Mouse (Mus musculus) E14TG2a.4 (cell line): Measurements from ENCODE around the gene Col25a1.

Experiments
- H3K27me3 ChIP-seq: 2 replicates; pipeline ENCODE4 v1.6.1; 2014; ENCODE audit warnings: low read length, control low read depth; ENCODE audit not compliant: insufficient read depth
- H3K36me3 ChIP-seq: 2 replicates; pipeline ENCODE4 v1.6.1; 2014; ENCODE audit warnings: low read length, control low read depth; ENCODE audit not compliant: insufficient read depth
- H3K4me1 ChIP-seq: replicated peaks from 2 replicates; pipeline ENCODE4 v1.6.1; 2014; ENCODE audit warnings: low read depth, low read length, control low read depth
- H3K4me3 ChIP-seq: replicated peaks from 2 replicates; pipeline ENCODE4 v1.5.1; 2014; ENCODE audit warnings: mild to moderate bottlenecking, low read length
- H3K9me3 ChIP-seq: 2 replicates; pipeline ENCODE4 v1.6.1; 2014; ENCODE audit warnings: low read length, control low read depth
- CTCF ChIP-seq: conservative IDR thresholded peaks from 2 replicates; pipeline ENCODE4 v1.5.1; 2014; ENCODE audit warnings: low read length
- NANOG ChIP-seq: IDR thresholded peaks from 2 replicates; pipeline ENCODE4 v1.6.1; 2014; ENCODE audit warnings: borderline replicate concordance, low read length, mixed read lengths
- POU5F1 ChIP-seq: IDR thresholded peaks from 2 replicates; pipeline ENCODE4 v1.6.1; 2014; ENCODE audit warnings: low read length, borderline replicate concordance

The Col25a1 gene

GRCm38 (mm10) chr3:130290672-130291071 lies 159.4 kb downstream of the Col25a1 start:
- Histone ChIP-seq H3K4me3 (no peak overlapping the region), H3K36me3 (no peaks in the 10 kb centered on the region), H3K9me3 (no peaks in the 10 kb centered on the region), H3K4me1 (no peaks in the 10 kb centered on the region), H3K27me3 (no peaks in the 10 kb centered on the region; the same call in 1 of the 2 replicates)
- no peak for TF ChIP-seq NANOG
- no peak for TF ChIP-seq POU5F1
- TF ChIP-seq CTCF = no peak

GRCm38 (mm10) chr3:130291926-130292325 lies 160.6 kb downstream of the Col25a1 start:
- Histone ChIP-seq H3K9me3 (no peaks in the 10 kb centered on the region), H3K27me3 (no peaks in the 10 kb centered on the region; the same call in 1 of the 2 replicates), H3K4me1 (no peaks in the 10 kb centered on the region), H3K4me3 (no peak overlapping the region), H3K36me3 (no peaks in the 10 kb centered on the region)
- no peak for TF ChIP-seq NANOG
- no peak for TF ChIP-seq POU5F1
- no peak for TF ChIP-seq CTCF

- no peaks in the 10 kb centered on the region for H3K9me3 ChIP-seq
- no peaks in the 10 kb centered on the region for H3K4me1 ChIP-seq
- H3K27me3 ChIP-seq = no peaks in the 10 kb centered on the region
Observed at GRCm38 (mm10) chr3:130300530-130300929, 169.2 kb downstream of the Col25a1 start.

GRCm38 (mm10) chr3:130303597-130303996 lies 172.3 kb downstream of the Col25a1 start:
- no peaks in the 10 kb centered on the region for H3K36me3 ChIP-seq
- no peaks in the 10 kb centered on the region for H3K9me3 ChIP-seq
- TF ChIP-seq POU5F1 (no peak), NANOG (no peak), CTCF (no peak)
- H3K4me3 ChIP-seq = no peak overlapping the region
- H3K4me1 ChIP-seq = no peaks in the 10 kb centered on the region
- no peaks in the 10 kb centered on the region for H3K27me3 ChIP-seq

More at GRCm38 (mm10) chr3:130300530-130300929, 169.2 kb downstream of the Col25a1 start:
- TF ChIP-seq NANOG = no peak
- no peak for TF ChIP-seq CTCF
- TF ChIP-seq POU5F1 = no peak
- no peaks in the 10 kb centered on the region for H3K36me3 ChIP-seq
- H3K4me3 ChIP-seq = no peak overlapping the region

DNA sequence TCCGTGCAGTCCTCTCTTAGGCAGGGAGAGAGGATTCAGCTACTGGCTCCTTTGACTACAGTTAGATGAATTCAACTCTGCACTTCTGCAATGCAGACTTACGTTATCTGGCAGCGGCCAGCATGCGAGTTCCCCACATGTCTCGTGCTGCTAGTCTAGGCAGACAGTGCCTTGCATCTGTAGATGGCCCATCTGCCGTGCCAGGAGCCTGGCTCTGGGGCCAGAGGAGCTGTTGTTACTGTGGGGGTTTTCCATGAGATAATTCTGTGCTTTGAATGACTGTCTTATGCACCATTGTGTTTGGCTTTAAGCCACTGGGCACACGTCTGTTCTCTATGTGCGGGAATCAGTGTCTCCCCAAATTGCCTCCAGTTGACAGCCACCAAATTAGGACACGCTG lies 173.5 kb downstream of the Col25a1 start:
- Histone ChIP-seq H3K9me3 (no peaks in the 10 kb centered on the region), H3K27me3 (no peaks in the 10 kb centered on the region), H3K4me1 (no peaks in the 10 kb centered on the region), H3K4me3 (no peak overlapping the region), H3K36me3 (no peaks in the 10 kb centered on the region)
- no peak for TF ChIP-seq NANOG
- no peak for TF ChIP-seq CTCF
- TF ChIP-seq POU5F1 = no peak

- TF ChIP-seq CTCF (no peak), POU5F1 (no peak), NANOG (no peak)
- no peaks in the 10 kb centered on the region for H3K9me3 ChIP-seq
- no peak overlapping the region for H3K4me3 ChIP-seq
- H3K27me3 ChIP-seq = no peaks in the 10 kb centered on the region
- no peaks in the 10 kb centered on the region for H3K4me1 ChIP-seq
- no peaks in the 10 kb centered on the region for H3K36me3 ChIP-seq
Observed at GRCm38 (mm10) chr3:130305686-130306085, 174.4 kb downstream of the Col25a1 start.

- TF ChIP-seq NANOG (no peak), CTCF (no peak), POU5F1 (no peak)
Observed at GRCm38 (mm10) chr3:130309277-130309676, 178.0 kb downstream of the Col25a1 start.

GRCm38 (mm10) chr3:130310694-130311305 lies 179.5 kb downstream of the Col25a1 start:
- Histone ChIP-seq H3K4me1 (no peaks in the 10 kb centered on the region), H3K4me3 (no peak overlapping the region)
- TF ChIP-seq POU5F1 = no peak
- no peak for TF ChIP-seq CTCF
- no peak for TF ChIP-seq NANOG

More at GRCm38 (mm10) chr3:130309277-130309676, 178.0 kb downstream of the Col25a1 start:
- Histone ChIP-seq H3K9me3 (no peaks in the 10 kb centered on the region), H3K27me3 (no peaks in the 10 kb centered on the region), H3K4me3 (no peak overlapping the region), H3K36me3 (no peaks in the 10 kb centered on the region), H3K4me1 (no peaks in the 10 kb centered on the region)

DNA sequence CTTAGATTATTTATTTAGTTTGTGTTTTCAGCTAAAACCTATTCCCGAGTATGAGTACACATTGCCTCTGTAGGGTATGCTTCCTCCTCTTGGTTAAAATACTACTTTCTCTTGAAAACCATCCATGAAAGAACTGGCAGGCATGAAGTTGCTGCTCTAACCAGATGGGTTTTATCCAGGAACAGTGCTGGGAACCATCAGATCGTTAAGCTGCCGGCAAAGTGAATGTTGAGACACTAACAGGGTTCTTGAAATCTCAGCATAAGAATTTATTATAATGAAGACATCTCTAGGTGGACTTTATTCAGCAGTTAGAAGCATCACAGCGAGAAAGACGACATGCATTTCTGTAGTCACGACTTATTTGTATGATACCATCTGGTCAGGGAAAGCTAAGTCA lies 181.9 kb downstream of the Col25a1 start:
- no peak for TF ChIP-seq CTCF
- no peak for TF ChIP-seq NANOG
- TF ChIP-seq POU5F1 = no peak
- Histone ChIP-seq H3K9me3 (no peaks in the 10 kb centered on the region), H3K4me3 (no peak overlapping the region), H3K4me1 (no peaks in the 10 kb centered on the region), H3K36me3 (no peaks in the 10 kb centered on the region), H3K27me3 (no peaks in the 10 kb centered on the region)

More at GRCm38 (mm10) chr3:130310694-130311305, 179.5 kb downstream of the Col25a1 start:
- no peaks in the 10 kb centered on the region for H3K9me3 ChIP-seq
- H3K36me3 ChIP-seq = no peaks in the 10 kb centered on the region
- no peaks in the 10 kb centered on the region for H3K27me3 ChIP-seq
